Mouse (Mus musculus) splenic B cell, adult 2 months (primary cell): ENCODE data around the gene Smarcc1.
"Not testable (repeated sequence)": the region's sequence is repeated elsewhere in the genome, so short reads cannot be mapped to it uniquely, and the experiment has no call there.

Experiments
- DNase-seq: peaks from one replicate; pipeline ENCODE4 v3.0.0-alpha.2; 2011; ENCODE audit warnings: low read depth, low spot score
- H3K27me3 ChIP-seq: 2 replicates; pipeline ENCODE4 v1.6.1; 2012; ENCODE audit warnings: mild to moderate bottlenecking, low read length, moderate library complexity, mixed read lengths; ENCODE audit not compliant: control insufficient read depth, poor library complexity, insufficient read depth, severe bottlenecking
- H3K36me3 ChIP-seq: 2 replicates; pipeline ENCODE4 v1.6.1; 2012; ENCODE audit warnings: mild to moderate bottlenecking, low read length, moderate library complexity, mixed read lengths; ENCODE audit not compliant: control insufficient read depth, poor library complexity, insufficient read depth, severe bottlenecking

The Smarcc1 gene

GRCm38 (mm10) chr9:110117779-110118139 lies 251 bp downstream of the Smarcc1 start, which contains the start of gene Dhx30:
TSS of gene Dhx30 (minus strand) at chr9:110117830.
- Histone ChIP-seq H3K27me3 (no peaks in the 10 kb centered on the region), H3K36me3 (no peaks in the 10 kb centered on the region; the same call in 1 of the 2 replicates)
- DNase-seq: no peak

- H3K27me3 ChIP-seq: no peaks in the 10 kb centered on the region
- peak; percentile 26 for DNase-seq
- no peaks in the 10 kb centered on the region for H3K36me3 ChIP-seq
Observed at GRCm38 (mm10) chr9:110118249-110118648, 741 bp downstream of the Smarcc1 start.

GRCm38 (mm10) chr9:110121424-110121823 lies 3.9 kb downstream of the Smarcc1 start:
- no peak for DNase-seq
- Histone ChIP-seq H3K27me3 (no peaks in the 10 kb centered on the region), H3K36me3 (no peaks in the 10 kb centered on the region)

DNA sequence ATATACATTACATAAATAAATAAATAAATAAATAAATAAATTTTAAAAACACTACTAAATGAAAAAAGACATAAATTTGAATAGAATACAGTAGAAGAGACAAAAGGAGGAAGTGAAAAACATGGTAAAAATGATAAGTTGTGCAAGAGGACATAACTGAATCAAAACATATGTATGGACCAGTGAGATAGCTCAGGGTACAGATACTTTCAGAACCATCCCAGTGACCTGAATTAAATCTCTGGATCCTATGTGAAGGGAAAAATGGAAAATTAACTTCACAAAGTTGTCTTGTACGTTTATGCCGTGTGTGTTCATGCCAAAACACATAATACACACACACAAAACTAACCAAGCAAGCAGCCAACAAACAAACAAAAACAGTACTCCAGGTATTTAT lies 5.8 kb downstream of the Smarcc1 start:
- DNase-seq: peak; percentile 6
- H3K36me3 ChIP-seq: no peaks in the 10 kb centered on the region

DNA sequence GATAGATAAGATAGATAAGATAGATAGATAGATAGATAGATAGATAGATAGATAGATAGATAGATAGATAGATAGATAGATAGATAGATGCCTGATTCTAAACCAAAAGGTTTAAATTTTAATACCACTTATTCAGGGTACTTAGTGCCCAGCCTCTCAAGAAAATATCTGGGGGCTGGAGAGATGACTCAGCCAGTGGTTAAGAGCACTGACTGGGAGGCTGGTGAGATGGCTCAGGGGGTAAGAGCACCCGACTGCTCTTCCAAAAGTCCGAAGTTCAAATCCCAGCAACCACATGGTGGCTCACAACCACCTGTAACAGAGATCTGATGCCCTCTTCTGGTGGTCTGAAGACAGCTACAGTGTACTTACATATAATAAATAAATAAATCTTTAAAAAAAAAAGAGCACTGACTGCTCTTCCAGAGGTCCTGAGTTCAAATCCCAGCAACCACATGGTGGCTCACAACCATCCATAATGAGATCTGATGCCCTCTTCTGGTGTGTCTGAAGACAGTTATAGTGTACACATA lies 6.6 kb downstream of the Smarcc1 start:
- DNase-seq, H3K36me3 ChIP-seq, H3K27me3 ChIP-seq: not testable (repeated sequence)

More for the DNA sequence above, 5.8 kb downstream of the Smarcc1 start:
- no peaks in the 10 kb centered on the region for H3K27me3 ChIP-seq

GRCm38 (mm10) chr9:110130896-110131524 lies 13.5 kb downstream of the Smarcc1 start:
- Histone ChIP-seq H3K27me3 (no peaks in the 10 kb centered on the region), H3K36me3 (no peaks in the 10 kb centered on the region)
- no peak for DNase-seq

DNA sequence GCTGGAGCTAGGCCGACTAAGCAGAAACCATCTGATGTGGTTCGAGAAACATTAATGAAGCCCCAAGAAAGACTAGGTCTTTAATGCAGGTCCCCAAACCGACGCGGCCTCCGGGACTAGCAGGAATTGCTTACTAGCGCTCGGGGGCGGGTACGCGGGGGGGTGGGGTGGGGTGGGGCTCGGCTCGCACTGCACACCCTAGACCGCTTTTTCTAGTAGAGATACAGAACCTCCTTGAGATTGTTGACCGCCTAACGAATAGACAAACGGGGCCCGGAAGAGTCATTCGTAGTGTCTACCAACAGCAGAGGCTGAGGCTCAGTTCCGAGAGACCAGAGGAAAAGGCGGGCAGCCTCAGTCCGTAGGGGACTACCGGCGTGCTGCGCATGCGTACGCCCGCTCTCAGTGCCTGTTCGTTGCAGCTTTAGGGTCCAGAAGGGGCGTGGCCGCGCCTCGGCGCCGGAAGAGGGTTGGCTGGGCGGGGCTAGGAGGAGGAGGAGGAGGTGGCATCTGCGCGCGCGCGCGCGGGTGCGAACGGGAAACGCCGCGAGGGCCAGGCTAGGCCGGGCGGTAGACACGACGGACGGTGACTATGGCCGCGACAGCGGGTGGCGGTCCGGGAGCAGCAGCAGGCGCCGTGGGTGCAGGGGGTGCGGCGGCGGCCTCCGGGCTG lies 14.2 kb downstream of the Smarcc1 start:
- DNase-seq: peak; percentile 100
- Histone ChIP-seq H3K27me3 (no peaks in the 10 kb centered on the region), H3K36me3 (no peaks in the 10 kb centered on the region; the same call in 1 of the 2 replicates)

GRCm38 (mm10) chr9:110132201-110132605 lies 14.7 kb downstream of the Smarcc1 start:
- Histone ChIP-seq H3K27me3 (no peaks in the 10 kb centered on the region), H3K36me3 (no peaks in the 10 kb centered on the region; the same call in 1 of the 2 replicates)
- DNase-seq: peak; percentile 70

- Histone ChIP-seq H3K36me3 (no peaks in the 10 kb centered on the region; the same call in 1 of the 2 replicates), H3K27me3 (no peaks in the 10 kb centered on the region)
- no peak for DNase-seq
Observed at GRCm38 (mm10) chr9:110132921-110133320, 15.4 kb downstream of the Smarcc1 start.

GRCm38 (mm10) chr9:110134176-110134575 lies 16.7 kb downstream of the Smarcc1 start:
- H3K36me3 ChIP-seq: no peaks in the 10 kb centered on the region; the same call in 1 of the 2 replicates
- no peaks in the 10 kb centered on the region for H3K27me3 ChIP-seq
- DNase-seq: peak; percentile 22

DNA sequence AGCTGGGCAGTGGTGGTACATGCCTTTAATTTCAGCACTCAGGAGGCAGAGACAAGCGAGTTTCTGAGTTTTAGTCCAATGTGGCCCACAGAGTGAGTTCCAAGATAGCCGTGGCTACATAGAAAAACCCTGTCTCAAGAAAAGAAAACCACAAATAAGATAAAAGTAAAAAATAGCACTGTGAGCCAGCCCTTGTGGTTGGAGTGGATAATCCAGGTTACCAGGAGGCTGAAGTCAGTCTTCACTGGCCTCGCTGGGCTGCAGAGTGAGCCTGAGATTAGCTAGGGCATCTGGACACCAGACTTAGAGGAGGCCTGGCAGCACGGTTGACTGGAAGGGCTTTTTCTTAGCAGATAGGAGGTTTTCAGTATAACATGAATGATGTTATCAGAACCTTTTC lies 21.6 kb downstream of the Smarcc1 start:
- no peaks in the 10 kb centered on the region for H3K27me3 ChIP-seq
- no peak for DNase-seq

DNA sequence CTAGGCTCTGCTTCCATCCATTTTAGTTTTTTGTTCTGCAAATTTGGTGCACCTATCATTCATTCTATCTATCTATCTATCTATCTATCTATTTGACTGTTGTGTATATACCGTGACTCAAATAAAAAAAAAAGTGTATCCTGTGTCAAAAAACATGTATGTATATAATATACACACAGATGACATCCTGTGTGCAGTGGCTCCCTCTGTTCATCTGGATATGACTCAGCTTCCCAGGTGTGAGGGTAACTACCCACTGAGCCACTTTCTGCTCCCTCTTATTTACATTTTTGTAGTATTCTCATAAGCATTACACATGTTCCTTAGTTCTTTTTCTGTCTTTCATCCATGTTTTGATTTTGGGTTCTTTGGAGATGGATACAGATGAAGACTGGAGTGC lies 24.6 kb downstream of the Smarcc1 start:
- Histone ChIP-seq H3K27me3 (no peaks in the 10 kb centered on the region), H3K36me3 (peaks cover 3% of the 10 kb centered on the region; the same call in 1 of the 2 replicates)
- no peak for DNase-seq

More for the DNA sequence above, 21.6 kb downstream of the Smarcc1 start:
- H3K36me3 ChIP-seq: peaks cover 1% of the 10 kb centered on the region; the same call in 1 of the 2 replicates

DNA sequence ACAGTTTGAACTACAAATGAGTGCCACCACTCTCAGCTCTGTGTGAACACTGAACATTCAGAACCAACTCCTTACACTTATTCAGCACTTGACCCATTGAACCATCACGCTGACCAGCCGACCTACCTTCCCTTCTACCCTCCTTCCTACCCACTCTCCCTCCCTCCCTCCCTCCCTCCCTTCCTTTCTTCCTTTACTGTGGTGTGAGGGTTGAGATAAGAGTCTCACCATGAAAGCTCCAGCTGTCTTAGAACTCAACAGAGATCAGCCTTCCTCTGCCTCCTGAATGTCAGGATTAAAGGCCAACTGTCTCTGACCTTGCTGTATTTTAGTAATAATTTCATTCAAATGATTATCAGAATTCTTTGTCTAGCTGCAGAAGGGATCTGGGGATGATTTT lies 31.1 kb downstream of the Smarcc1 start:
- Histone ChIP-seq H3K36me3 (peaks cover 10% of the 10 kb centered on the region; the same call in 1 of the 2 replicates), H3K27me3 (no peaks in the 10 kb centered on the region)
- no peak for DNase-seq

GRCm38 (mm10) chr9:110159036-110159435 lies 41.5 kb downstream of the Smarcc1 start:
- H3K27me3 ChIP-seq: no peaks in the 10 kb centered on the region; the same call in 1 of the 2 replicates

GRCm38 (mm10) chr9:110160486-110160885 lies 43.0 kb downstream of the Smarcc1 start:
- not testable (repeated sequence) for H3K27me3 ChIP-seq, DNase-seq, H3K36me3 ChIP-seq

More at GRCm38 (mm10) chr9:110159036-110159435, 41.5 kb downstream of the Smarcc1 start:
- 0 out of 2 replicates have a peak, but pooled peaks cover 4% of the 10 kb centered on the region for H3K36me3 ChIP-seq
- DNase-seq: no peak
